Mouse (Mus musculus): ENCODE results near the gene Sult6b2.

Sult6b2 gene

DNA sequence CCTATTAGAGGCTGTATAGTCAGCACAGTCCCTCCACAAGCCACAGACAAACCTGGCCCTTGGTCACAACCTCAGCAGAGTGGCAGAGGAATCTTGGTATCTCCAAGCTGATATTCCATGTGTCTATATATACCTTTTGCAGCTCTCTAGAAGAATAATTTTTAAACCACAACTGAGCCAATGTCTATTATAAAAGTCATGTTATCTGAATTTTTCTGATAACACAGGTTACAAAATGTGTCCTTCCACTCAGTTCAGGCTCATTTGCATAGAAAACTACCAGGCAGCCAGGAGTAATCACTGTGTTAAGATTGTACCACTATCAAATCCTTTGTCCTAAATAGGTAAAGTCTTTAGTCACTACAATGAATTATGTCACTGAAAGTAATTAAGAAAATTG lies at the start of gene Sult6b2:
Gene Sult6b2, minus strand, starts transcription at position 101 of the 400 bp plus-strand sequence.
- DNase-seq: no peak

- no peak for DNase-seq
These were observed 48.4 kb upstream of the Sult6b2 start for GRCm38 (mm10) chr6:142852419-142853377.

DNA sequence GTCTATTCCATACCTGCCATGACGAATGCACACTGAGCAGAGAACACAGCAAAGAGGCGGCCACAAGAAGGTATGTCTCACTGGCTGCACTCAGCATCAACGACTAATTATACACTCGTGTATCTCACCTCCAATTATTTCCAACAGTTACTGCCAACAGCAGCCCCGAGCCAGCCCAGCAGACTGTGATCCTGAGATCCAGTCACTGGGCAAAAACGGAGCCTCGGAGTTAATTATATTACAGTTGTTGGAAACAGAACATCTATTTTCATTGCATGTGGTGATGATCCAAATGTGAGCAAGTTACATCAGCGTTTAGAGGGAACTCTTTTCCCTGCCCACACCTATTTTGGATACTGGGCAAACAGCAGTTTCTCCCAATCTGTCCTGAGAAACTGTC lies 46.1 kb upstream of the Sult6b2 start:
- no peak for DNase-seq

- no peak for DNase-seq
These were observed 45.0 kb upstream of the Sult6b2 start for GRCm38 (mm10) chr6:142849326-142849725.

DNA sequence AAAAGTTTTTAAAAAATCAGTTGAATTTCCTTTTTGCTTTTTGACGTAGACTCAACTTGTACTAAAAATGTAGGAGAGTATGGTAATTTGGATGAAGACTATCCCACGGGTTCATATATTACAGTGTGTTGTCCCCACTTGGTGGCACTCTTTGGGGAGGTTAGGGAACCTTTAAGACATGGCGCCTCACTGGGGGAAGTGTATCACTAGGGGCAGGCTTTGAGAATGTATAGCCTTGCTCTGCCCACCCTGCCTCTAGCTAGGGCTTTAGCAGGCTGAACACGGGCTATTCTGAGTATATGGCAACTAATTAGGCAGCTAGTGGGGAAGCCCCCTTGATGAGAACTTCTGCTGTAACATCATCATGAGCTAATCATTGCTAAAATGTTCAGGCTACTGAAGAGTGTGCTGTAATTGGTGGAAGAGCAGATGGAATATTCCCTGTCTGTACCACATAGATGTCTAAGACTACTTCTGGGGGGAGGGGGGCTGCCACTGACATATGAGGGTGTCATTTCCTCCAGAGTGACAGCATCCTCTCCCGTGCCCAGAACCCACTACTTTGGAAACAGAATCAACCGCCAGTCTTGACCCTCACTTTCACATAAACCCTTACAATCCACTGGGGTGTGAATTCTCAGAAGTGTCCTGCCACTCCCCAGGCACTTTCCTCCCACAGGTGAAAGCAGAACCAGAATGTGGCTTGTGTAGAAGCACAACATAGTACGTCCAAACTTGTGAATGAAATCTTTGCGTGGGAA lies 43.8 kb upstream of the Sult6b2 start:
- peak; percentile 28 to 47 for DNase-seq

DNA sequence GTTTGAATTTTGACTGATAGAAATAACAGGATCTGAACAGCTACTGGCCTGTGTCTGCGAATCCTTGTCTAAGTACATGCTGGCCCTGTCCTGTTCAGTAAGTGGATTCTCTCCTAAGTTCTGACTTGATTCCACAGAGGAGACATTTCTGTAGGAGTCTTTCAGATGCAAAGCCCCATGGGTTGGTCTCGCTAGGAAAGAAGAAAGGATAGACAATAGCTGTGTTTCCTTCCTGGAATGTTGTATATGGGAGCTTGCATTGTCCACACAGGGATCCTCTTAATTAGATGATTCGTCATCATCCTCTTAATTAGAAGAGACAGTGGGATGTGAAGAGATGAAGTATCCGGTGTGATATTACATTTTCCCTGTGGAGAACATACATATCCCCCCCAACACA lies 42.6 kb upstream of the Sult6b2 start:
- no peak for DNase-seq

GRCm38 (mm10) chr6:142845066-142845465 lies 40.8 kb upstream of the Sult6b2 start:
- DNase-seq: no peak

- DNase-seq: no peak
These were observed 39.8 kb upstream of the Sult6b2 start for GRCm38 (mm10) chr6:142844061-142844460.

DNA sequence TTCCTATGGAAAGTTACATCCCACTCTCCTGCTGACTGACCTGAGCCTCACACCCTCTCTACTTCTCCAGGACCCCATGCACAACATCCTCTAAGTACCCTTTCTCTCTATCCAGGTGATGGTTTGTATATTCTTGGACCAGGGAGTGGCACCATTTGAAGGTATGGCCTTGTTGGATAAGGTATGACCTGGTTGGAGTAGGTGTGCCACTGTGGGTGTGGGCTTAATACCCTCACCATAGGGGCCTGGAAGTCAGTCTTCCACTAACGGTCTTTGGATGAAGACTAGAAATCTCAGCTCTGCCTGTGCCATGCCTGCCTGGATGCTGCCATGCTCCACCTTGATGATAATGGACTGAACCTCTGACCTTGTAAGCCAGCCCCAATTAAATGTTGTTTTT lies 34.2 kb upstream of the Sult6b2 start:
- DNase-seq: no peak

GRCm38 (mm10) chr6:142837326-142837725 lies 33.0 kb upstream of the Sult6b2 start:
- DNase-seq: no peak

DNA sequence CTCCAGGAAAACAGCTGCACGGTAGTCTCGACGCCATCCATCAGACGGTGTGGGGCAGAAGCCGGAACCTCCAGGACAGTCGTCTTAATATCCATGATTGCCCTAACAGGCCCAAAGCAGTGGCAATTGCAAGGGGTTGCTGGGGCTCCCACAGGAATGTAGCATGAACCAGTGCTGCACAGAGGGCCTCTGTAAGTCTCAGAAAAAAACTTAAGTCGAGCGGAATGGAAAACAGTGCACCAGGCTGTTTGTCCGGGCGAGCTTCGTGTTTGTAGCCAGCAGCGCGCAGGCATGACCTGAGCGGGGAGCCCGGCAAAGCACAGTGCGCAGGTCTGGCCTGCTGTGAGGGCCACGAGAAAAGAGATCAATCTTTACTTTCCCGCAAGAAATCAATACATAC lies 31.4 kb upstream of the Sult6b2 start:
- no peak for DNase-seq

DNA sequence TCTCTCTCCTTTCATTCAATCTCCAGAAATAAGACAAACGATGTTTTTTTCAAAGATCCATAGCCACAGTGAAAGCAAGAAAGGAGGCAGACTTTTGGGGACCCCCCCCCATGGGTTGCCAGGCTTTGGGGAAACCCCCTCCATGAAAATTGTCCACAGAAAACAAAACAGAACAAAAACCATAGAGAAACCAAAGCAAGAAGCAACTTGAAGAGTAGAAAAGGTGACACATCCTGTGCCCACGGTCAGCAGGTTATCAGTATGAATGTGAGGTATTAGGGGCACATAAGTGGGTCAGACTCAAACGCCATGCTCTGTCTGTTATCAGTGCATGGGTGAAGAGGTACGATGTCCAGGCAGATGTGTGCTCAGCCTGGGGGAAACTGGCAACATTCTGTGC lies 30.6 kb upstream of the Sult6b2 start:
- DNase-seq: no peak

DNA sequence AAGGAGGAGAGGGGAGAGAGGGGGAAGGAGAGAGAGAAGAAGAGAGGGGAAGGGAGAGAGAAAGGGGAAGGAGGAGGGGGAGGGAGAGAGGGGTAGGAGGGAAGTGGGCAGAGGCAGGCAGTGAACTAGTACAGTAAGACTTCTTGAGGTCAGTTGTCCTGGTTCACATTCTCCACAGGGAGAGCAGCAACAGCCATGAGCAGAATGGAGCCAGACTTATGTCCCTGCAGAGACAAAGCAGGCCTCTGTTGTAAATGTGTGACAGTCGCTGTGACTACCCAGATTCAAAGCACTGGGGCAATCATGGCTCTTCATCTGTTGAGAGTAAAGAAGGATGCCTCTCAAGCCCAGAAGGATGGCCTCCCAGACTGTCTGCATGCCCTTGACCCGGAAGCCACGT lies 27.4 kb upstream of the Sult6b2 start:
- no peak for DNase-seq

- DNase-seq: peak; percentile 59 to 65
These were observed 26.9 kb upstream of the Sult6b2 start for GRCm38 (mm10) chr6:142831243-142831642.

GRCm38 (mm10) chr6:142830221-142830620 lies 25.9 kb upstream of the Sult6b2 start:
- no peak for DNase-seq

DNA sequence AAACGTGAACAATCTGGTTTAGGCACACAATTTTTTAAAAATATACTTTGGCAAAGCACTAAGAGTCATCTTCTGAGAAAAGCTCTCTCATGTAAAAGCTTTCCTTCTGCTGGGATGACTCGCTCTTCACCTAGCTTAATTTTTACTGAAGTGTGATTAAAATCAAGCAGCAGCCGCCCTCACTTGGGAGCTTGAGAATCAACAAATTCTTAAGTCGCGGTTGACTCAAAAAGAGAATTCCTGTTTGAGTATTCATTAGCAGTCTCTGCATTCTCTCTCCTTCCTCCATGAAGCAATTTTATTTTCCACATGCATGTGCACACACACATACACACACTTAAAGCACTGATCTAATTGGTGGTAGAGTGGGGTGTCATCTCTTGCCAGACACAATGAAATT lies 21.1 kb upstream of the Sult6b2 start:
- DNase-seq: no peak

GRCm38 (mm10) chr6:142823008-142823787 lies 18.9 kb upstream of the Sult6b2 start:
- no peak for DNase-seq

DNA sequence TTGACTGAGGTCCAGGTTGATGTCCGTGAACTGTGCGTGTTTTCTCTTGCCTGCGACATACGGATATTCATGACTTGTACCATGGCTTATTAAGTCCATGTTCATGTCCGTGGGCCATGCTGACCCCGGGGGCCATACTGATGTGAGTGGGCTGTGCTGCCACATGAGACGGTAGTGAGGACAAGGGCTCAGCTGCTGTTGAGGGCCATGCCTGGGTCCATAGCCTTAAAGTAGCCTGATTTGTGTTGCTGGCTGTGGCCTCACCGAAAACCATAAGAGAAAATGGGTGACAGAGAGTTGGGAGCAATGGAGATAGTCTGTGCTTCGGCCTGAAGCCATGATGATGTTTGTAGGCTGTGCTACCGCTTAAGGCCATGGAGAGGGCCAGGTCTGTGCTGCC lies 14.0 kb upstream of the Sult6b2 start:
- no peak for DNase-seq

GRCm38 (mm10) chr6:142815513-142815912 lies 11.2 kb upstream of the Sult6b2 start:
- no peak for DNase-seq

DNA sequence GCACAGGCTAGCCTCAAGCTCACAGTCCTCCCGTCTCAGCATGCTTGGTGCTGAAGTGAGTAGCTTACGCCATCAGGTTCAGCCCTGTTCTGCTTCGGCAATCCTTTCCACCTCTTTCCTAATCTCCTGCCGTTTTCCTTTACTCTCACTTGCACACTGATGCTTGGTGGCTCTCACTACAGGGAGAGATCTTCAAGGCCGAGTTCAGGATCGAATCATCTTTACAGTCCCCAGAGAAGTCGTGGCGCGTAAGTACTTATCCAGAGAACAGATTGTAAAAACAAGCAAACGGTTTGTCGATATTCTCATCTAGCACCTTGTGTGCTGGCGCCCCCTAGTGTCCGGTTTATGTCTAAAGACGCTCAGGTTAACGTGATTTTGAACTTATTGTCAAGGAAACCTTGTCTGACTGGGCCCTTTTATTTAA lies 10.2 kb upstream of the Sult6b2 start:
- DNase-seq: peak; percentile 81 to 83

DNA sequence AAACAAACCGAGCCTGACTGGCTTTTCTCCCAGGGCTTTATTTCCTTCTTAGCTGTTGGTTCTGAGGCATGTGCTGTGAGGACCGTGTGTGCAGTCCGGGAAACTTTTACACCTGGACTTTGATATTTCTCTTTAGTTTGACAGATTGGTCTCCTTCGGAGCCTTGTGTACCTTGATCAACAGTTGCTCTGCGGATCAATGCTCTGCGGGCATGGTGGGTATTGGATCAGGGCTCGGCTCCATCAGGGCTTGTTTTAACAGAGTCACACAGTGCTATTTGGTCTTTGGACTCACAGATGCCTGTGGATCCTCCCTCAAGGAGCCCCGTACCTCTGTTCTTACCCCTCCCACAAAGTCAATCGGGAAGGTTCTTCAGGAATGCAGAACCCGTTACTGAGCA lies 9.7 kb upstream of the Sult6b2 start:
- DNase-seq: no peak

DNA sequence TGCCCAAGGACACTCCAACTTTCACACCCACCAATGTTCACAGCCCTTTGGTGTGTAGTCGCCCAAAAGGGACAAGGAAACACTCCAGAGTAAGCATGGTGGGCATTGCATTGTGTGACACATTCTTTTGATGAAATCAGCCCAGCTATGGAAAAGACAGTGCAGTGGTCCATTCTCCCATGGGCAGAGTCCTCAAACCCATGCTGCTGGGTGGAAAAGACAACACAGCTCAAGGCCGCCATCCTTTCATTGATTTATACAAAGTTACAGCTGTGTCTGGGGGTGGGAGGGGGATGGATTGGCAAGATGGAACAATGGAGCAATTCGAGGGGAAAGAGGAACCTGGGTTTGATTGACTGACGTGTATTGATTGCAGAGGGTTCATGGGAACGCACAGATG lies 8.7 kb upstream of the Sult6b2 start:
- DNase-seq: no peak

DNA sequence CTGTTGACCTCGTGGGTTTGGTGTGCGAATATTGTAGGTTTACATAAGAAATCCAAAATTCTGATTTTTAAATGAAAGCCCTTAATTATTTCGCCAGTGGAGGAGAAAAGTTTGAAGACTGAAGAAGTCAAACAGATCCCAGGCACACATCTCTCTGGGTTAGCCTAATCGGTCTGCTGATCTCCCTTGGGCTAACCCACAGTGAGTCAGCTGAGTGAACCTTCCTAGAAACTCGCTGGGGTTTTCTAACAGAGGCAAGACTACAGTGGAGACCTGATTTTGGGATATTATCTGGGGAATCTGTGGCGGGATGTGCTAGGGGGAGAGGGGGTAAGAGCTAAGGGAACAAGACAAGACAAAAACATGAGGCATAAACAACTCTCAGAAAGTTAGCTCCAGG lies 5.9 kb upstream of the Sult6b2 start:
- DNase-seq: no peak
